Mouse (Mus musculus) brain, embryonic 14.5 days (tissue): Measurements from ENCODE around the gene Gramd4. TPM values are rescaled to one million over a fixed set of nuclear protein-coding genes. Genes with fewer than 3 reads are reported as not detected.

Experiments used
- DNase-seq: peaks from one replicate; pipeline ENCODE4 v3.0.0-alpha.2; 2011; ENCODE audit warnings: low read depth
- CTCF ChIP-seq: fragments of 200-500 bp; IDR thresholded peaks from 2 replicates; pipeline ENCODE4 v1.5.1; 2012; ENCODE audit warnings: inconsistent platforms, mild to moderate bottlenecking, moderate library complexity, borderline replicate concordance; ENCODE audit not compliant: insufficient read depth, insufficient read length; ENCODE audit errors: extremely low read depth
- POLR2A ChIP-seq: fragments of 200-500 bp; IDR thresholded peaks from 2 replicates; pipeline ENCODE4 v1.6.1; 2012; ENCODE audit warnings: mild to moderate bottlenecking, inconsistent platforms, borderline replicate concordance; ENCODE audit not compliant: poor library complexity, insufficient read depth, insufficient read length, severe bottlenecking; ENCODE audit errors: extremely low read depth
- polyA plus RNA-seq: library from polyadenylated mRNA; depleted of rRNA; stranded (reverse); fragments of >200 nt; gene quantifications from 2 replicates; pipeline ENCODE4 v1.2.3, GENCODE M21; 2012

Gene Gramd4
- polyA plus RNA-seq, 1 experiment = 64.7 TPM

- TF ChIP-seq CTCF (no peak), POLR2A (no peak)
- no peak for DNase-seq
Measured at GRCm38 (mm10) chr15:86167787-86168504, 110.5 kb downstream of the Gramd4 start.

- TF ChIP-seq CTCF = no peak
- TF ChIP-seq POLR2A = no peak
- peak; percentile 41 for DNase-seq
Measured at GRCm38 (mm10) chr15:86168505-86168867, 111.0 kb downstream of the Gramd4 start.

- TF ChIP-seq CTCF = no peak
- TF ChIP-seq POLR2A = no peak
- no peak for DNase-seq
Measured at GRCm38 (mm10) chr15:86168941-86169816, 111.7 kb downstream of the Gramd4 start.

- no peak for TF ChIP-seq CTCF
- no peak for TF ChIP-seq POLR2A
- DNase-seq = no peak
Measured at GRCm38 (mm10) chr15:86169817-86170110, 112.3 kb downstream of the Gramd4 start.

GRCm38 (mm10) chr15:86171316-86171715 is 113.8 kb downstream of the Gramd4 start:
- no peak for DNase-seq
- TF ChIP-seq POLR2A (no peak), CTCF (no peak)

- no peak for TF ChIP-seq POLR2A
- TF ChIP-seq CTCF = no peak
- no peak for DNase-seq
Measured at GRCm38 (mm10) chr15:86172124-86172523, 114.6 kb downstream of the Gramd4 start.

- no peak for TF ChIP-seq CTCF
- no peak for TF ChIP-seq POLR2A
- no peak for DNase-seq
Measured at GRCm38 (mm10) chr15:86172526-86172925, 115.0 kb downstream of the Gramd4 start.

- no peak for DNase-seq
- TF ChIP-seq CTCF = no peak
- TF ChIP-seq POLR2A = no peak
Measured at GRCm38 (mm10) chr15:86173136-86173985, 115.9 kb downstream of the Gramd4 start.

GRCm38 (mm10) chr15:86175253-86176050 is 118.0 kb downstream of the Gramd4 start:
- DNase-seq = no peak
- TF ChIP-seq POLR2A (no peak), CTCF (no peak)

GRCm38 (mm10) chr15:86176166-86176565 is 118.7 kb downstream of the Gramd4 start:
- no peak for DNase-seq

More at GRCm38 (mm10) chr15:86176166-86176565, 118.7 kb downstream of the Gramd4 start:
- TF ChIP-seq CTCF (no peak), POLR2A (no peak)
